20 mouse cellular contexts compared by ENCODE assay signal in genomic region chr3:45659052-45659451, GRCm38 (mm10).
DNase-seq lines count a peak whose midpoint lies in the region; ATAC-seq lines count a peak whose summit lies in the region.
"Had no signal": no experiment of that assay in that cellular context is flagged by ENCODE, and none has a peak within 500 bp of the region (broad histone marks: within the 10 kb centered on the region; RNA-seq: fewer than 3 reads in every experiment).

No protein-coding gene starts in this region.

- peak; percentile 64 for ATAC-seq in frontal cortex, adult (ENCODE audit: low TSS enrichment)
- ATAC-seq: activated CD4-positive, CD25-positive, alpha-beta regulatory T cell, adult 4 months; forebrain, embryonic 14.5 days; forebrain, postnatal 0 days; hindbrain, postnatal 0 days; inflammation-experienced regulatory T-cells, adult 6 months had no signal

- DNase-seq in frontal cortex, postnatal 36 days (ENCODE audit: low spot score in 2 of 2) = no peak
- peak; percentile 22 for DNase-seq in left cerebral cortex, adult 11 months (ENCODE audit: low spot score)
- no peak for DNase-seq in left cerebral cortex, adult 18-20 months (ENCODE audit: low spot score in 2 of 2)
- peak; percentile 18 for DNase-seq in right cerebral cortex, adult 18-20 months
- no peak for DNase-seq in right cerebral cortex, postnatal 36 days (ENCODE audit: low spot score in 2 of 2)
- DNase-seq: adrenal gland, adult 8-10 months; adrenal gland, postnatal 25 days; cerebellum, adult 18-20 months; cerebellum, adult 9-10 months; cerebellum, postnatal 14 days; forebrain, postnatal 0 days; gastrocnemius, postnatal 25 days; heart, adult 18-20 months; heart, postnatal 14 days; heart, postnatal 4 days had no signal

Comparison
In these comparisons a context has a peak if more than half of its experiments do, and no peak if none do; other contexts are left out.
1. DNase-seq: peak in left cerebral cortex, adult 11 months (single experiment) and right cerebral cortex, adult 18-20 months (single experiment); none in frontal cortex, postnatal 36 days (0 of 2), left cerebral cortex, adult 18-20 months (0 of 2) and right cerebral cortex, postnatal 36 days (0 of 2).